Mouse (Mus musculus) right cerebral cortex, postnatal 25 days (tissue): ENCODE data around the gene Mex3a.

Source experiments
- DNase-seq: peaks from one replicate; pipeline ENCODE4 v3.0.0; 2022

Mex3a gene

DNA sequence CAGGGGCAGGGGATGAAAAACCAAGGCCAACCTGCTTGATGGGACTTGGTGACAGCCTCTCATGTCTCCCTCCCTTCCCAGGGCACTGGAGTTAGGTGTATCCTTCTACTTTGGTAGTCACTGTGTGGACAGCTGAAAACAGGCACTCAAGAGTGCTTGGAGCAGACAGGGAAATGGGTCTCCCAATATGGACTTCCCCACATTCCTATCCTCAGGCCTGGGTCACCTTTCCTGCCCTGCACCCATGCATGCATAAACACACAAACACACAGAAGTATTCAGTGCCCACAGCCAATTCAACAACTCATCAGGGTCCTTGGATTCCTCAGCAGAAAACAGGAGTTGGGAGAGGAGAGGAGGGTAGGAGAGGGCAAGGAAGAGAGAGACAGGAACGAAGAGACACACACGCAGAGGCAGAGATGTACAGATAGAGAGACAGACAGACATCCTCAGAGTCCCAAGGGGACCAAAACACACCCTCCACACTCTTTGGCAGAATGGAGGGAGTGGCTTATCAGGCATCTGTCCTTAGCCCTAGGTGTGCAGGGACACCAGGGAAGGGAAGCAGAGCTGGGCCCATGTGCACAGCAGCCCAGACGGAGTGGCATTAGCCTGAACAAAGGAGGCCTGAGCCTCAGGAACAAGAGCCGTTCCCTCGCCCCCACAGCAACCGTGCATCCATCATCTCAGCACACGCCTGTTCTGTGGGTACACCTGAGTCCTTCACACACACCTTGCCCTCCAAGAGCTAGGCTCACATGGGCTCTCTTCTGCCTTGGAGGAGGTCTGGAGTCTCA, 2.8 kb upstream of the Mex3a start:
- DNase-seq: no peak

DNA sequence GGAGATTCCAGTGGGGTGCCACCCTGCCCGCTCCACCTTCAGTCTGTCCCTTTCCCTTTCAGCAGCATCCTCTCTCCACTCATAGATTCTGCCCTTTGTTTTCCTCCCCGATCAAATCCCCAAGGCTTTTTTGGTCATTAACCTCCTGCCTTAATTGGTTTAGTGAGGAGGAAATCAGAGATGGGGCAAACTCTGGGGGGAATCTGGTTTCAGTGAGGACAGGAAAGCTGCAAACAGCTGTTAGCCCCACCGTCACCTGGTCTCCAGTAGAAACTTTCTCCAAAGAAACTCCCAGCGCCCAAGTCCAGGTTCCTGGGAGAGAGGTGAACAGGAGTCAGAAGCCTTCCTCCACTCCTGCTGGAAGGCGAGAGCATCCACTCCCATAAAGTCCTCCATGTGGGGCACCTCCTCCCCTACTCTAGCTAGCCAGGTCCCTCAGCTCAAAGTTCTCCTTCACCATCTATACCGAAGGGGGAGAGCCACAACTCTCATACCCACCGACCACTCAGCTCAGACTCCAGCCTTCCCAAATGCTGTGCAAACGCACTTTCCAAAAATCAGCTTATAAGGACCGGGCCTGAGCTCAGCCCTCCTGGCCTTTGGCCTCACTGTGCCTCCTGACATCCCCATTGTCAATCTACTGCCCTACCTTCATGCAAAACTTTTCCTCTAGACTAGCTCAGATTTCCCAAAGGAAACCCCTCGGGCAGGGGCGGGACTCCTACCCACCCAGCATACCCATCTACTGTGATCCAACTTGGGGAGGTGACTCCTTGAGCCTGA, 1.9 kb upstream of the Mex3a start:
- DNase-seq: no peak

DNA sequence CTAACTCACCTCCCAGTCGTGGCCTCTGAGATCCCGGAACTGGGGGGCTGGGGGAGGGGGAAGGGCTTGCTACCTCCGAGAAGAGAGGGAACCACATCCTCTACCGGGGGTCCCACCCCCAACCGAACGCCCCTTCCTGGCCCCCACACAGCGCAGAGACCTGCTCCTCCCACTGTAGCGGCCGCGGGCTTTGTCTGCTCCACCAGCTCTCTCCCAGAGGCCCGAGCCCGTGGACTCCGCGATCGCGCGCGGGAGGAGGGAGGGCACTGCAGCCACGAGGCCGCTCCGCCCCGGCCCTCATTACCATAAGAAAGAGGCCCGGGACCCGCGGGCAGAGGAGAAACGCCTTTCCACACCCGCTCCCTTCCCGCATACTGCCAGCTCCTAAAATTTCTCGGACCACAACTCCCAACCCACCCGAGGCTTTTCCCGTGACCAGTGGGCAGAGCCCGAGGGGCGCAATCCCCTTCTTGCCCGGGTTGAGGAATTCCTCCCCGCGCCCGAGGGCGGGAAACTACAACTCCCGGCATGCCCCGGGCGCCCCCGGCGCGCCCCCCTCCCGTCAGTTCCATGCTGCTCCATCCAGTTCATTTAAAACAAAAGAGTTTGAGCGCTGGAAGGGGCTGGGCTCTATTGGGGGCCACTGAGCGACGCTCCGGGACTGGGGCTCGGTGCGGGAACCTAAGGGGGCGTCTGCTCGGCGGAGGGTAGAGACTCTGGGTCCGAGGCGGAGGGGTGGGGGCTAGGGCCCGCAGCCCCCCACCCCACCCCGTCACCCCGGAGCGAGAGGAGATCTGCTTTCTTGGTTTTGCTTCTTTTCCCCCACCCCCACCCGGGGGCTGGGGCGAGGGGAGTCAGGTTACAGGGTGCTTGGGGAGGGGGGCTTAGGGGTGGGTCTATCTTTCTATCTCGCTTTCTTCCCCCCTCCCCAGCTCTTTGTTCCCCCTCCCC, 572 bp upstream of the Mex3a start:
- peak; percentile 90 for DNase-seq

DNA sequence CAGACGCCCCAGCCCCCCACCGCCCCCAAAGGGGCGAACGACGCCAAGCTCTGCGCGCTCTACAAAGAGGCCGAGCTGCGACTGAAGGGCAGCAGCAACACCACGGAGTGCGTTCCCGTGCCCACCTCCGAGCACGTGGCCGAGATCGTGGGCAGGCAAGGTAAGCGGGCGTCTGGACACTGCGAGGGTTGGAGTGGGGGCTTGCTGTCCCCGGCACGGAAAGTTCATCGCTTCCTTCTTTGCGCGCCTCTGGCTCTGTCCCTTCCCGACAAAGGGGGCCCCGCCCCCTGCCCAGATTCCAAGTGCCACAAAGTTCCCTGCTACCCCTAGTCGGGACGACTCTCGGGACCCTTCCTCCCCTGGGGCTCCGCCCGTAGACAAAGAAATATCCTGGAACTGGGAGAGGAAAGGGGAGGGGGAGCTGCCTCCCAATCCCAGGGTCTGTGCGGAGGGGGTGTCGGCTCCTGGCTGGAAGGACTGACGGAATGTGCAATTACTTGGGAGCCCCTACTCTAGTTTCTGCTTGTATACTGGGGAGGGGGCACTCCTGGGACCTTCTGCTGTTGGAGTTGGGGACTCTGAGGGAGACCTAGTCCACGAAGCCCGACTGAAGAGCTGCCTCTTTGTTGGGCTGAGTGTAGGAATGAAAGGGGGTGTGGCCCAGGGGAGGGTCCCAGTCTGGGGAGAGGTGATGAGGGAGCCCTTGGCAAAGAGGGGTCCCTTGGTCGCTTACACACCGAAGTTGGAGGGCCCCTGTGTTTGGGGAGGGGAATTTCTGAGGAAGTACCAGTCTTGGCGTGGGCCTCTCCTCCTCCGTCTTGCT, 705 bp downstream of the Mex3a start:
- no peak for DNase-seq

DNA sequence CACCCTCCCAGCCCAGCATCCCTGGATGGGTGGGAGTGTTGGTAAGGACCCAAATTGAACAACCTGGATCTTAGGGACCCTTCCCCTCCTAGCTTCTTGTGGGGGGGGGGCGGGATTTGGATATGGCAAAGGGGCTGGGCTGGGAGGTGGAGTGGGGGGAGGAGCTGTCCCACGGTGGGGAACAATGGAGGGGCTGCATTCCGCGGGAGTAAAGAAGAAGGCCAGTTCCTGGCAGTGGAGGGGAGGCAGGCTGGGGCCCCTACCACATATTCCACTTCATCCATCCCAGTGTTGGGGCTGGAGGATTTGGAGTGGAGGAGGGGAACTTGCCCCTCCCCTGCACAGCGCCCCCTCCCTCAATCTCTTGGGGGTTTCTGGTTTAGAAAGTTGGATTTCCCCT, 1.5 kb downstream of the Mex3a start:
- no peak for DNase-seq

DNA sequence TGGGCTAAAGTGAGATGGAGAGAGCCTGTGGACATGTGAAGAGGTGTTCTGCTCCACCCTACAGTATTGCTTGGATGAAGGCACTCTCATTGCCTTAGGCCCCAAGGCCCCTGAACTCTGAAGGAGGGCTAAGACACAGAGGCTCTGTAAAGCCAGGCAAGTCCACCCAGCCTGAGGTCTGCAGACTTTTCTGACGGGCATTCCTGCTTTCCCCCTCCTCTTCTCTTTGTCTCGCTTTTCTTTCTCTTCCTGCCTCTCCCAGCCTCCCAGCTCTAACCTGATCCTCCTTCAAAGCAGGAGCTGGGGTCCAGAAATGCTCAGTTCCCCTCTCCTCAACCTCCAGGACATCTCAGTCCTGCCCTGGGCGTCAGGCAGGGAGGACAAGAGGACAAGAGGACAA, 2.8 kb downstream of the Mex3a start:
- DNase-seq: no peak

DNA sequence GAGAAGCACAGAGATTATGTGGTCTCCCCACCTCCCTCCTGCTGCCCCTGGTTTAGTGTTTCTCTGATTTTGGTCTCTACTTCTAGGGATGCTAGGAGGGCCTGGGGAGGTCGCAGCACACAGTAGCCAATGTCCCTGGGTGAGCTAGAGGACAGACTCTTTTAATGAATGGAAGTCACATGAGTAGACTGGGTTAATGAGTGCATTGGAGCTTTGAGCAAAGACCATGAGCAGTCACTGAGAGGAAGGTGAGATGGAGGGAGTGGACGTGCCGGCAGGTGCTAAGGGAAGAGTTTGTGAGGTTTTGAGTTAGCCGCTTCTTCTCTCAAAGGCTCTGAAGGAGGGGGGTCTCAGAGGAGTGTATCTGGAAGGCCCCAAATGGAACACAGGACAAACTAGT, 3.3 kb downstream of the Mex3a start:
- DNase-seq: no peak

DNA sequence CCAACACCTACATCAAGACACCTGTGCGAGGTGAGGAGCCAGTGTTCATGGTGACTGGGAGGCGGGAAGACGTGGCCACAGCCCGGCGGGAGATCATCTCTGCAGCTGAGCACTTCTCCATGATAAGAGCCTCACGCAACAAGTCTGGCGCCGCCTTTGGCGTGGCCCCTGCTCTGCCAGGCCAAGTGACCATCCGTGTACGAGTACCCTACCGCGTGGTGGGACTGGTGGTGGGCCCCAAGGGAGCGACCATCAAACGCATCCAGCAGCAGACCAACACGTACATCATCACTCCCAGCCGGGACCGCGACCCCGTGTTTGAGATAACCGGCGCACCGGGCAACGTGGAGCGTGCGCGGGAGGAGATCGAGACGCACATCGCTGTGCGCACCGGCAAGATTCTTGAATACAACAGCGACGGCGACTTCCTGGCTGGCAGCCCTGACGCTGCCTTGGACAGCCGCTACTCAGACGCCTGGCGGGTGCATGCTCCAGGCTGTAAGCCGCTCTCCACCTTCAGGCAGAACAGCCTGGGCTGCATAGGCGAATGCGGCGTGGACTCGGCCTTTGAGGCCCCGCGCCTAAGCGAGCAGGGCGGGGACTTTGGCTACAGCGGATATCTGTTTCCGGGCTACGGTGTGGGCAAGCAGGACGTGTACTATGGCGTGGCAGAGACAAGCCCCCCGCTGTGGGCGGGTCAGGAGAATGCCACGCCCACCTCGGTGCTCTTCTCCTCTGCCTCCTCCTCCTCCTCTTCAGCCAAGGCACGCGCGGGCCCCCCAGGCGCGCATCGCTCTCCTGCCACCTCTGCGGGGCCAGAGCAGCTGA, 4.1 kb downstream of the Mex3a start:
- peak; percentile 81 for DNase-seq

DNA sequence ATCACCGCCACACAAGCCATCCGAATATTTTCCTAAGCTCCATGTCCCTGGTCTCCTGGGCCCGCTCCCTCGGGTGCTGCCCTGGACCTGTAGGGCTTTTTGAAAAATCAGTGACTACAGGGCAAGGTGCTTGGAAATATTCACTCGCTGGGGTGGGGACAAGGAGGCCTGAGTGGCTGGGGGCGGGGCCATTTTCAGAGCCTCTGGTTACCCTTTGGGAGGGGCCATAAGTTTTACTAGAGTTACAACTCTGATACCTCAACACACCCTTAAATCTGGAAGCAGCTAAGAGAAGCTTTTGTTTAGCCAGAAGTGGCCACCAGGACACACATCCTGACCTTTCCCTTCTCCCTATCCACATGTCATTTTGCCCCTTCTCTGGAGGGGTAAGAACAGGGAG, 5.0 kb downstream of the Mex3a start:
- no peak for DNase-seq

DNA sequence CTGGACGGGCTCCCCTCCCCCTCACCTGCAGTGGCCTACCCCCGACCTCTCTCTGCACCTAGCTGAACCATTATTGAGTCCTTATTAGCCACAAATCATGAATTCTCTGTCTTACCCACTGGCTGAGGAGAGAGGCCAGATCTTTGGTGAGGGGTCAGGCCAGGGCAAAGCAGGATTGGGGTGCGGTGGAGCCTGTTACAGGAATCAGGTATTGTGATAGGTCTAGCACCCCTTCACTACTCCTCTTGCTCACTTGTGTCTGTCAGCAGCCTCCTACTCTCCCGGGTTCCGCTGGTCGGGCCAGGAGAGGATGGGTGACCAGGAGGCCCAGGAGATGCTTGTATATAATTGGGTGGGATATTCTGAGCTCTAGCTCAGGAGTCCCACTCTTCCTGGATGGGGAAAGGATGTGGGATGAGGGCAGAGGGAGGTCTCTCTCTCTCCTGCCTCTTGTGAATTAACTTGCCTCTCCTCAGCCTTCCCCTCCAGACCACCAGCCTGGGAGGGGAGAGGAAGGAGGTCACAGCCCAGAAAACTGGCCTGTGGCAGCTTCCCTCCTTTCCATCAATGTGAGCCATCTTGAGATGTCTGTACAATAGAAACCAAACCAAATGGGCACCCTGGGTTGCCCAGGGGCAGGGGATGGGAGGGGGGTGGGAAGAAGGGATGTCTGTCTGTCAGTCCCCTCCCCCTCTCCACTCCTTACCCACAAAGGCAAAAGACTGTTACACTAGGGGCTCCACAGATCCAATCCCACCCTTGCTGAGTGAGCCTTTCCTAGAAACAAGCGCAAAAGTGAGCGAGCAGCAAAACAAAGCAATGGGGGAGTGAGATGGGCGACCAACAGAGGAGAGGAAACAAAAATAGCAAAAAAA, 6.3 kb downstream of the Mex3a start:
- no peak for DNase-seq

DNA sequence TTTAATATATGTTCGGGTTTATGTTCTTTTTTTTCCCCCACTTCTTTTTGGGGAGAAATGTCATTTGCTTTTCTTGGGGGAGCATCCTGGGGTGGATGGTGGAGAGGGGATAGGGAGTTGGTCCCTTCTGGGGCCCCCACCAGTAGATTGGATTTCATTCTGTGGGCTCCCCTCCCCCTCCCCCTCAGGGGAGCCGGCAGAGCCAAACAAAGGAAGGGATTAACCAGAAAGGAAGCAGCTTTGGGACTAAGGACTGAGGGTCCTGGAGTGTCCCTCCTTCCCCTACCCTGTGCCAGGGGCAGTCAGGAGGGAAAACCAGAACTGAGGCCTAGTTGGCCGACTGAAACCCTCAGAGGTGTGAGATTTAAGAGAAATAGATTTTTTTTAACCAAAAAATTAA, 7.2 kb downstream of the Mex3a start:
- no peak for DNase-seq

DNA sequence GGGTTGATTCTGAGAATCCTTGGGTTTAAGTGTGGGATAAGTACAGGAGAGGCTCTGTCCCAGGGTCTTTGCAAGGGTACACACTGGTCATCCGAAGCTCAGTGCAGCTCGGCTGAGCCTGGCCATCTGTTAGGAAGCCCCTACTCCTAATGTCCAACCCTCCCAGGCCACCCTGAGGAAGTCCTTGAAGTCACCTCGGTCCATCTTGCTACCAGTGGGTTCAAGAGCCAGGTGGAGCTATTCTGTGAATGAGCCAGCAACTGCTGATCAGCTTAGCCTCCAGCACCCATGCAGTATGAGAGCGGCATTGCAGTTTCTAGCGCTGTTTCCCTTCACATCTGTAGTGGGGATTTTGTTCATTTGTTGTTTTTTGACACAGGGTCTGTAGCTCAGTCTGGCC, 7.9 kb downstream of the Mex3a start:
- no peak for DNase-seq

DNA sequence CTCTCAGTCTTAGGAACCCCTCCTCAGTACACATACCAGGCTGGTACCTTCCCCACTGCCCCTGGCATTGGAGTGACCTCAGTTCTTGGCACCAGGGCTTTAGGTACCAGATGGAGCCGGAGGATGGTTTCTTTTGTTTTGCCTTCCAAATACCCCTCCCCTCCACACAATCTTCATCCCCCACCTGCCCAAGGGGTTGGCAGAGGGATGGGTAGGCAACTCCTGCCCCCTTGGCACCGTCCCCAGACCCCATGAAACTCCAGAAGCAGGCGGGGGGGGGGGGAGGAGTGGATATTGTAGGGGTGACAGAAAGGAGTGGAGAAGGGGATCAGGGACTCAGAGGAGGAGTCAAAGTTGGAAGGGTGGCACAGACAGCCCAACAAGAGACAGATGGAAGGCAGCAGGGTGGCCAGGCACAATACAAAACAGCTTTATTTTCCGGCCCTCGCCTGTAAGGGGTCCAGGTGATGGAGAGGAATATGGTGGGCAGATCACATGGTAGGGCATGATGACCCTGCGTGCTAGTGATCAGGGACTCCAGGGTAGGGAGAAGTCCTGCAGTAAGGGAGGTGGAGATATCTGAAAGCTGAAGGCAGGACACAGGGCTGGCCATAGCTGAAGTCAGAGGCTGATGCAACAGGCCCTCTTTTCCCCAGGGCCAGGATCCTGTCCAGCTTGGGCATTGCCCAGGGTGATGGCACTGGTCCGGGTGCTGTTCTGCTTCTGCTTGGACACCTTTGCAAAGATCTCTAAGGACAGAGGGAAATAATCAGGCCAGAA, 9.6 kb downstream of the Mex3a start:
- DNase-seq: no peak

DNA sequence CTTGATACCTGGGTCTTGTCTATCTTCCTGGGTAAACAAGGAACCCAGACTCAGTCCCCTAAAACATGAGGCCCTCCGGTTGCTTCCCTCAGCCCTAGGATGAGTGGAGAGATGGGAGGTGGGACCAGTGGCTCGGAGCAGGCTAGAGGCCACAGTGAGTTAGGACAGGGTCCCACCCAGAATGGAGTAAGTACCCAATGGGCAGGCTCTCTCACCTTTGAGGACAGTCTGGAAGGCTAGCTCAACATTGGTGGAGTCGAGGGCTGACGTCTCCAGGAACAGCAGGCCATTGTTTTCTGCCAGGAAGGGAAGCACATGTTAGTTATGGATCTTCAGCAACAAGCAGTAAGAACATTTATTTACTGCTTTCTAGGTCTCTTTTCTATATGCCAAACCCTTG, 10.3 kb downstream of the Mex3a start:
- DNase-seq: no peak

DNA sequence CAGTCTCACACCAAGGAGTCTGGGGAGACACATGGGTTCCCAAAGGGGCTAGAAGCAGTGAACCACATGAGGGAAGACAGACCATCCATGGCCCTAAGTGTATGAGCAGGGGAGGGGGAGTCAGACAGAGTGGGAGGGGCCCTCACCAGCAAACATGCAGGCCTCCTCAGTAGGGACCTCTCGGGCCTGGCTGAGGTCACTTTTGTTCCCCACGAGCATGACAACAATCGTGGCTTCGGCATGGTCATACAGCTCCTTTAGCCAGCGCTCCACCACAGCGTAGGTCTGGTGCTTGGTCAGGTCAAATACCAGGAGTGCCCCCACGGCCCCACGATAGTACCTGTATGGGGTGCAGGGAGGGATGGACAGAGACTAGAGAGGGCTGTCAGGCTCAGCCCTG, 11.0 kb downstream of the Mex3a start:
- DNase-seq: no peak

DNA sequence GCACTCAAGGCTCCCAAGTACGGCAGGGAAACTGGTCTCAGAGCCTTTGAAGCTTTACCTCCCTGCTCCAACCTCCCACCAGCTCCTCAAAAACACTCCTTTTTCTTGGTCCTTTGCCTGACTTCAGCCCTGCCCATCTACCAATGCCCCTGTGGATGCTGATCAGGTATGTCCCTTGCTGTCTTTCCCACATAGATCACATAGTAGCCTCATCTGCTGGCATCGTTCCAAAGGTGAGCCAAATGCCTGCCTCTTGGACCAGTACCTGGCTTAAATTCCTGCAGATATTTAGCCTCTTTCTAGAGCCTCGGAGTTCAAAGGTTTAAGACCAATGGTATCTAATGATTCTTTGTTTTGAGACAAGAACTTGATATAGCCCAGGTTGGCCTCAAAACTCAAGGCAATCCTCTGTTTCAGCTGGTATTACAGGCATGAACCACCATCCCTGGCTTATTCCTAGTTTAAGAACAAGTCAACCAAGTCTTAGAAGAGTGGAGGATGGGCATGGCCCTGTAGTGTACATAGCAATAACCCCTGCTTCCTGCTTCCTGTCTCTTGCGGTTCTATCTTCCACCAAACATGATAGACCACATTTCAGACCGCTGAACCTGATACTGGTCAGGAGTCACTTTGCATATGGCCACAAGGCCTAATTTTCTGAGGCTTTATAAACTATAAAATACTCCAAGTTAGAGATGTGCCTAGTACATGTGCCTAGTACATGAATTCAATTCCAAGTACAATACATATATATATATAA, 11.6 kb downstream of the Mex3a start:
- no peak for DNase-seq

DNA sequence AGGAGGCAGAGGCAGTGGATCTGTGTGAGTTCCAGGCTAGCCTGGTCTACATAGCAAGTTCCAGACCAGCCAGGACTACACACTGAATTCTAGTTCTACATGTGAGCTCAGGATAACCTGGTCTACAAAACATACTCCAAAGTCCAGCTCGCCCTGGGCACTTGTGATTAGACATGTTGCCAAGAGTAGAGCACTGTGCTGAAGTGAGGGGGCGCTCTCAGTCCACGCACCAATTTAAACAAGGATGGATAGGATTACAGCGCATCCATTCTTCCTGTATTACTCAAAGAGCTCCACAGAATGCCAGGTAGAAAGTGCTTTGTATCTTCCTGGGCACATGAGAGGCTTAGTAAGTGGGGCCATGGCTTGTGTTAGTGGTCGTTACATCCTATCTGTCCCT, 12.3 kb downstream of the Mex3a start:
- no peak for DNase-seq

DNA sequence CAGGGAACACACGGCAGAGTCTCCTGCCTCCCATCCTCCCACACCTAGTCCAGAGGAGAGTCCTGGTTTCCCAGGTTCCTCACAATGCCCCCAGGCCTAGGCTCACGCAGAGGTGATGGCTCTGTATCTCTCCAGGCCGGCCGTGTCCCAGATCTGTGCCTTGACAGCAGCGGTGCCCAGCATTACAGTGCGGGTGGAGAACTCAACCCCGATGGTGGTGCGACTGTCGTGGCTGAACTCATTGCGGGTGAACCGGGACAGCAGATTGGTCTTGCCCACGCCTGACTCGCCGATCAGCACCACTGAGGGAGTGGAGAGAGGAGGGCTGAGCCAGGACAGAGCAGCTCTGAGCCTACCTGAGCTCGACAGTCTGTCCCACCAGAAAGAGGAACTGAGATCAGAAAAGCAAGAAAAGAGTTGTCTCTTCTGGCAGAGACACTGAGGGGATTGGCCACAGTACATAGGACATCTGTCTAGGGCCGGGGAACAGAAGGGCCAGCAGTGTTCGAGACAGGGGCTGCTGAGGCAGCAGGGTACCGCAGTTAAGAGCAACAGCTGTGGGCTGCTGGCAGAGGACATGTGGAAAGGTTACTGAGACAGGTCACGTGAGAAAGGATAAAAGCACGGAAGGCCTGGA, 12.9 kb downstream of the Mex3a start:
- DNase-seq: no peak
